Mouse (Mus musculus): Measurements from ENCODE around the gene Atp5g2.

- TF ChIP-seq CHD2 (IDR thresholded peaks at IDR 0.05; ENCODE audit: low read depth, low read length) (no peak), MAFK (IDR thresholded peaks at IDR 0.05; ENCODE audit: insufficient read depth, low read depth, low read length) (no peak), ZC3H11A (IDR thresholded peaks at IDR 0.05; ENCODE audit: borderline replicate concordance, low read depth, low read length) (no peak), ZNF384 (IDR thresholded peaks at IDR 0.05; ENCODE audit: low read depth, low read length) (no peak)
Observed at GRCm38 (mm10) chr15:102656658-102657057, 15.5 kb downstream of the Atp5g2 start.

All from ES-E14 (cell line).